22 mouse cellular contexts compared by ENCODE assay signal in the genomic region with DNA sequence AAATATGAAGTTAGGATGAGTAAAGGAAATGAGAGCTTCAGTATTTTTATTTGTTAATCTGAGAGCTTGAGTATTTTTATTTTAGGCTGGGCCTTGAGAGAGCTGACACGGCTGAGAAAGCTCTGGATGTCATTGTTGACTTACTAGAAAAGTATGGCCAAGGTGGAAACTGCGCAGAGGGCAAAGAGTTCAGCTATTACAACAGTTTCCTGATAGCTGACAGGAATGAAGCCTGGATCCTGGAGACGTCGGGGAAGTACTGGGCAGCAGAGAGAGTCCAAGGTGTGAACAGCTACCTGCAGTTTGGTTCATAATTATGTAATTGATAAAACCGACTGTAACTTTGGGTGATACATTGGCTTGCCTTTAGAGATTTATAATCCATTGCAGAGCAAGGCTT. TPM values are rescaled to one million over a fixed set of nuclear protein-coding genes. Genes with fewer than 3 reads are reported as not detected.
"Had no signal": no experiment of that assay in that cellular context is flagged by ENCODE, and none has a peak within 500 bp of the region (broad histone marks: within the 10 kb centered on the region; RNA-seq: fewer than 3 reads in every experiment).

No protein-coding gene starts in this region.

- H3K27ac ChIP-seq: neural tube, embryonic 12.5 days; neural tube, embryonic 13.5 days; neural tube, embryonic 15.5 days; stomach, embryonic 15.5 days had no signal

- H3K4me3 ChIP-seq: neural tube, embryonic 12.5 days; neural tube, embryonic 13.5 days; neural tube, embryonic 15.5 days; stomach, embryonic 15.5 days had no signal

- H3K9me3 ChIP-seq: neural tube, embryonic 12.5 days; neural tube, embryonic 13.5 days; neural tube, embryonic 15.5 days; stomach, embryonic 15.5 days had no signal

- H3K4me2 ChIP-seq: neural tube, embryonic 12.5 days; neural tube, embryonic 13.5 days; neural tube, embryonic 15.5 days; stomach, embryonic 15.5 days had no signal

- H3K36me3 ChIP-seq: neural tube, embryonic 12.5 days; neural tube, embryonic 13.5 days; neural tube, embryonic 15.5 days; stomach, embryonic 15.5 days had no signal

- DNase-seq: retina, postnatal 1 day; right cerebral cortex, adult 18-20 months; right cerebral cortex, postnatal 14 days; right cerebral cortex, postnatal 25 days; right cerebral cortex, postnatal 4 days; spleen, adult 18-20 months; thymus, adult 18-20 months; thymus, adult 2 months; thymus, postnatal 14 days; thymus, postnatal 25 days; thymus, postnatal 36 days; thymus, postnatal 4 days had no signal

- H3K4me1 ChIP-seq: neural tube, embryonic 12.5 days; neural tube, embryonic 13.5 days; neural tube, embryonic 15.5 days; stomach, embryonic 15.5 days had no signal

- H3K27me3 ChIP-seq: neural tube, embryonic 12.5 days; neural tube, embryonic 13.5 days; neural tube, embryonic 15.5 days; stomach, embryonic 15.5 days had no signal

- H3K9ac ChIP-seq: neural tube, embryonic 12.5 days; neural tube, embryonic 13.5 days; neural tube, embryonic 15.5 days; stomach, embryonic 15.5 days had no signal

RNA-seq across cellular contexts. Expression of a gene that starts 47.5 kb away (rescaled TPM):
- total RNA-seq: neutrophil, adult 5-6 weeks had no signal
- polyA plus RNA-seq: spleen, adult 2 months; stomach, embryonic 14.5 days; stomach, embryonic 16.5 days; thymus, adult 2 months; thymus, postnatal 0 days; urinary bladder, adult 2 months had no signal
